Mouse (Mus musculus) frontal cortex, postnatal 36 days (tissue): ENCODE results near the gene Dcaf11.

Experiments
- DNase-seq, 2 experiments: peaks; one replicate each; pipeline ENCODE4 v3.0.0; 2022; ENCODE audit warnings: low spot score in 2 of 2

The Dcaf11 gene

DNA sequence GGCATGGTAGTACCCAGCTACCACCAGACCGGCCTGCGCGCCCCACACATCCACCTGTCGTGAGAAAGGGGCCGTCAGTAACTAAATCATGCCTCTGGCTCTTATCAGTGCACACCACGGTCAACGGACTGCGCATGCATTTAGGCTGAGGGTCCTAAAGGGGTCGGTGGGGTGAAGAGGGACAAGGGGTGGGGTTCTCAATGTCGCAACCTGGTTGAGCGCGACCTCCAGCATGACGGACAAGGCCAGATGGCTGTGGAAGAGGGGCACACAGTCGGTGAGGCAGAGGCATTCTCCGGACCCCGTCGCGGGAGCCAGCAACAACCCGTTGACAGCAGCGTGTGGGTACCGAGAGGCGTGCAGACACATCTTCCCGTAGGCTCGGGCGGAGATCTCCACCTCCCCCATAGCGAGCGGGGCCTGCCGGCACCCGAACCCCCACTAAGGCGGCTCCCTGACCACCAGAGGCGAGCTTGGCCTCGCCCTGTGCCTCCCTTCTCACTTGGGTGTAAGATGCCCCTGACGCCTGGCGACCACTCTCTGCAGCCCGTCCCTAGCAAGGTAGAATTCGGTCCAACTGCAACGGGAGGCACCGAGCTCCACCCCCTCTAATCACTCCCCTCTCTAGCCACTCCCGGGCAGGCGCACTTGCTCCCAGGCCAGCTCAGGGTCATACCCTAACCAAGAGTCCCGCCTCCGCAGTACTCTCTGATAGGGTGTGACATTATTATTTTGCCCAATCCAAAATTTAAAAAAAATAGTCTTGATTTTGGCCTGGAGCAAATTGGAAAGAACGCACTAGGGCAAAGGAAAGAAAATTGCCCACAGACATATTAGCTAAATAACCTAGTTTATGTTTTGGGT lies 25.1 kb downstream of the Dcaf11 start, which contains the start of gene Emc9:
TSS of gene Emc9 (minus strand) at position 601 of the 864 bp plus-strand sequence.
- peak; percentile 64 to 67 for DNase-seq

DNA sequence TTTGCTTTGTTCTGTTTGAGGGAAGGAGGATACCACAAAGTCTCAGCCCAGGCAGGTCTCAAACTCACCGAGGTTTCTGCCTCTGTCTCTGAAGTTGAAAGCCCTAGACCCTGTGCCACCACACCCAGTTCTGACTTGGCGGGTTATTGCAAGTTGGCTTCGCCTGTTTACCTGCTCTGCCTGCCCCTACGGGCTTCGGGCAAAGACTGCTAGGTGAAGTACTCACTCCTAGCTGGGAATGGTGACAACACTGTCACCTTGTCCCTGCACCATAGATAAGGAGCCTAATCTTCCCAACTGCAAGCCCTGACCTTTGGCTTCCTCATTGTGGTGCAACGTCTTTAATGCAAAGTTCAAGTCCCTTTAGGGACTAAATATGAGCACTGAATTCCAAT lies 25.8 kb downstream of the Dcaf11 start:
- DNase-seq: no peak

DNA sequence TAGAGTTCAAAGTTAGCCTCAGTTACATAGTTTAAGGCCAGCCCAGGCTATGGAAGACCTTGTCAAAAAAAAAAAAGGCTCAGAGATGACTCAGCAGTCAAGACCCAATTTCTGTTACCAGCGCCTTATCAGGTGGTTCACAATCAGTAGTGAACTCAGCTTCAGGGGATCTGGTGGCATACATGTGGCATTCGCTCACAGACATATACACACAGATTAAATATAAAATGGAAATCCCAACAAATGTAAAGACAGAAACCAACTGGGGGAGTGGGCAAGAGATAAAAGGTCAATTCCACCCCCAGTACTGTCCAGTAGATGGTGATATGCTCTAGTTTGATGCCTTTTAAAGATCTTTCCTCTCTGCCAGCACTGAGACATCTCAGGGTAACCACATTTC lies 26.3 kb downstream of the Dcaf11 start:
- no peak for DNase-seq

DNA sequence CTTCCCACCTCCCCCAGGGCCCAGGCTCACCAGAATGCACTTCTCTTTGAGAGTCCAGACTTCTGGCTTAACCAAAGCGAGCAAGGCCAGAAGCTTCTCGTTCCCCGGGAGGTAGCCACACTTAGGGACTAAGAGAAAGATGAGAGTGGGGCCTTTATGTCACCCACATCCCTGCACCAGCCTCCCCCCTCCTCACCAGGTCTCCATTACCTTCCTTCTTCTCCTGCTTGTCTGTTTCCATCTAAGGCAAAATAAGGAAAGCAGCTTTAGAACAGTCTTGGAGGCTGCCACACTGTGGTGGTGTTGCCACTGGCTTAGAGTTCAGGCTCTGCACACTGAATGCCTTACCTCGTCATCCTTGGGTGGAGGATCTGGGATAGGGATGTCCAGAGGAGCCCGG lies 29.5 kb downstream of the Dcaf11 start:
- DNase-seq: no peak

DNA sequence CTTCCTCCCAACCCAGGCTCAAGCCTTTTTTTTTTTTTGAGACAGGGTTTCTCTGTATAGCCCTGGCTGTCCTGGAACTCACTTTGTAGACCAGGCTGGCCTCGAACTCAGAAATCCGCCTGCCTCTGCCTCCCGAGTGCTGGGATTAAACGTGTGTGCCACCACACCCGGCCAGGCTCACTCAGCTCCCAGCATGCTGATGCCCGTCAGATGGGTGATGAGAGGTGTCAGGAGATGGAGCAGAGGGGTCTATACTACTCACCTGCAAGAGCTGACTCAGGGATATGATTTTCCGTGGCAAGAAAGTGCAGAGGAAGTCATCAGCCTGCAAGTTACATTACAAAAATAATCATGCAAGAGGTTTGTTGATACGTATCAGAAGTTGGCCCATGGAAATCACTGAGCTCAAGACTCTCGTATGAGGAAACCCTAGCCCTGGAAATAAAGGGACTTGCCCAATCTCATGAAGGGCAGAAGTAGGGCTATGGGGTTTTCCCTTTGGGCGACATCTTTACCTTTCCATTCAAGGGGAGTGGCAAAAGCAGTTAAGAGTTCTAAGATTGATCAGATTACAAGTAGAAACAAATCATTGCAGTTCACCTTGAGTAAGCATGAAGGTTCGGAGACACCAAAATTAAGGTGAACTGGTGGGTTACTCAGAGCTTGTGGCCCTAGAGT lies 30.1 kb downstream of the Dcaf11 start:
- no peak for DNase-seq

DNA sequence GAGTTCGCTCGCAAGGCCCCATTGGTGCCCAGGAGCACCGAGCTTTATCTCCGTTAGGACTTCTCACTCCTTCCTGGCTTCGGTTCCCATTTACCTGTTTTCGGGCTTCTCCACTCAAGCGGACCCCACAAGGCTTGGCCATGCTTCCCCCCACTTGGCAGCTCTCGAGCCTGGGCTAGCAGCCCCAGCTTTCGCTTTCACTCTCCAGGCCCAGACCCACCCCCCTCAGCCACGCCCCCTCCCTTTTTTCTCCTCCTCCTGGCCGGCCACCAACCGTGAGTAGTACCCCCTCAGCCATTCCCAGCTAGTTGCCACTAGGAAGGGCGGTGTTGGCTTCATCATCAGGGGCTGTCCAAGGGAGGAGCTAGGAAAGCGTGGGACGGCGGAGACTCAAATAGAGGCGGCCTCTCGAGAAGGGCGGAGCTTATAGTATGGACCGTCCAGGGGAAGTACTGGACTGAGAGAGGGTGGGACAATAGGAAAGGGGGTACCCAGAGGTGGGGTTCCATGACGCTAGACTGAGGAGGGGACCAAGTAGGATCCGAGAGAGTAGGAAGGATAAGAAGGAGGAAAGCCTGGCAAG lies 31.0 kb downstream of the Dcaf11 start, which contains the start of gene Psme2:
TSS of gene Psme2 (minus strand) at position 366 of the 583 bp plus-strand sequence.
- DNase-seq: peak; percentile 90 to 93

DNA sequence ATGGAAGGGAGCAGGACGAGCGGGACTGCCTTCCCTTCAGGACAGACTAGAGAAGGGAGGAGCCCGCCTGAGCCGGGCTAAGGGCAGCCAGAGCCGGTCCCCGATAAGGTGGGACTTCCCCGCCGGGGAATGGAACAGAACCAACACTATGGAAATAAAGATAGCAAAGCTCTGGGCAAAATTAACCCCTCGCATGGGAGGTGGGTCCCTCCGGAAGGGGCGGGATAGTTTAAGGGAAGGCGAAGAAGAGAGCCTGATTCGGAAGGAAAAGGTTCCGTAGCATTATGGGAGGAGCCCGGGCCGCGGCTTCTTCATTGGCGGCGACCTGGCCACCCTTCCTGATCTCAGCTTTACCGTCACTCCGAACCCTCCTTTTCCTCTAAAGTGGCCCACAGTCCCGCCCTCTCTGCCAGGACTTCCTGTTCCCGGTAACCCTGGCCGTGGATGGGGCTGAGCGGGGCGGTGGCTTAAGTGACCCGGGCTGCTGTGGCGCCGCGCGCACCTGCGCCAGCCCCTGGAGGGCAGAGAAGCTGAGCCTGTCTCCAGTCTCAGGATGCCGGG lies 31.6 kb downstream of the Dcaf11 start, which contains the start of gene Rnf31:
TSS of gene Rnf31 (plus strand) at position 378 of the 561 bp plus-strand sequence.
- peak; percentile 93 to 96 for DNase-seq

DNA sequence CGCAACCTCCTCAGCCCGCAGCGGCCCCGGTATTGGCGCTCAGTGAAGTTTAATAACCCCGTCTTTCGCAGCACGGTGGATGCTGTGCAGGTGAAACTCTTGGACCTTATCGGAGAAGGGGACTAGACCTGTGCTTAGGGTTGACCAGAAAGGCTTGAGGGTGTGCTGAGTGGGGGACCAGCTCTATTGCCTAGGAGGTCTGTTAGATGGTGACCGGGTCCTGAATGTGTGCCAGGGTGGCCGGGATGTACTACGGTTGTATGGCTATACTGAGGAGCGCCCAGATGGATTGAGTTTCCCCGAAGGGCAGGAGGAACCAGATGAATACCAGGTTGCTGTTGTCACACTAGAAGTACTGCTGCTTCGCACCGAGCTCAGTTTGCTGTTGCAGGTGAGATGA lies 32.4 kb downstream of the Dcaf11 start:
- DNase-seq: no peak

DNA sequence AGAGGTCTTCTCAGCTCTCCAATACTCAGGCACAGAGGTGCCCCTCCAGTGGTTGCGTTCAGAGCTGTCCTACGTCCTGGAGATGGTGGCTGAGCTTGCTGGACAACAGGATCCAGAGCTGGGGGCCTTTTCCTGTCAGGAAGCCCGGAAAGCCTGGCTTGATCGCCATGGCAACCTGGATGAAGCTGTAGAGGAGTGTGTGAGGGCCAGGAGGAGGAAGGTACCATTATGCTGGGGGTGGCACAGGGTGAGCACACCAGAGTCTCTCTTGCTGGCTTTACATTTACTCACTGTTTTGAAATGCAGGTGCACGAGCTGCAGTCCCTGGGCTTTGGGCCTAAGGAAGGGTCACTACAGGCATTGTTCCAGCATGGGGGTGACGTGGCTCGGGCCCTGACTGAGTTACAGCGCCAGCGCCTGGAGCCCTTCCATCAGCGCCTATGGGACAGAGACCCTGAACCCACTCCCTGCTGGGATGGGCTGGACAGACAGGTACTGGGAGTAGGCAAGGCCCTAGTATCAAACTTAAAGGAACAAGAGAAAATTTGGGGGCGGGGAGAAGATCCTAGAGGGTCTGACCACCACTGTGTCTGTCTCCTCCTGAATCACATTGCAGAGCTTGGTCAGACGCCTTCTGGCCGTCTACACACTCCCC lies 36.4 kb downstream of the Dcaf11 start:
- DNase-seq: no peak

DNA sequence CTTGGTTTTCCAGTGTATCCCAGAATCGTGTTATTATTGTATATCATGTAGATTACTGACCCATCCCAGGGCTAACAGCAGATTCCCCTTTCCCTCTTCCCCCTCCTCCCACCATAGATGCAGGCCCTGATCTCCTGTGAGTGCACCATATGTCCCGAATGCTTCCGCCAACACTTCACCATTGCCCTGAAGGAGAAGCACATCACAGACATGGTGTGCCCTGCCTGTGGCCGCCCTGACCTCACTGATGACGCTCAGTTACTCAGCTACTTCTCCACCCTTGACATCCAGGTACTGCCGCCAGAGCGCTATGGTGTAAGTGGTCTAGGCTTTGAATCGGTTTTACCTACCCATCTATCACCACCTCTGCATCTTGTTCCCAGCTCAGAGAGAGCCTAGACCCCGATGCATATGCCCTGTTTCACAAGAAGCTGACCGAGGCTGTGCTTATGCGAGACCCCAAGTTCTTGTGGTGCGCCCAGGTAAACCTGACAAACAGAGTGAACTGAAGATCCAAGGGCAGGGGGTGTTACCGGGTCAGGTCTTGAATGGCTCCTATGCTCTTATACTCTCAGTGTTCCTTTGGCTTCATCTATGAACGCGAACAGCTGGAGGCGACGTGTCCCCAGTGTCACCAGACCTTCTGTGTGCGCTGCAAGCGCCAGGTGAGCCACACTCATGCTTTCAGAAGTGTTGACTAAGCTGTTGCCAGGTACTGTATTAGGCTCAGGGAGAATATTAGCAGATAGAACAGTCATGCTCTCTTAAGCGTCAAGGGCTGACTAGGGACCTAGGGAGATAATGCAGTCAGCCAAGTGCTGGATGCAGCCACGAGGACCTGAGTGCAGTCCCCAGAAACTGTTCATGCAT lies 39.0 kb downstream of the Dcaf11 start:
- no peak for DNase-seq

DNA sequence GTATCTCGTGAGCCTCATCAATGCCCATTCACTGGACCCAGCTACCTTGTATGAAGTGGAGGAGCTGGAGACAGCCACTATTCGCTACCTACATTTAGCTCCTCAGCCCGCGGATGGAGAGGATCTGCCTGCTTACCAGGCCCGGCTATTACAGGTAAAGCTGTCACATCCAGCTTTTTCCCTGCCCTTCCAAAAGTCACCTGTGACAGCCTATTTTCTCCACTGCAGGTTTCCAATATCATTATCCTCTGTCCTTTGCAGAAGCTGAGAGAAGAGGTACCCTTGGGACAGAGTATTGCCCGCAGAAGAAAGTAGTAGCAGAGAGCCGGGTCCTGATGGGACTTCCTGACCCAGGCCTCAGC lies 43.4 kb downstream of the Dcaf11 start, which contains the start of gene Irf9:
TSS of gene Irf9 (plus strand) at position 301 of the 362 bp plus-strand sequence.
- DNase-seq: no peak

DNA sequence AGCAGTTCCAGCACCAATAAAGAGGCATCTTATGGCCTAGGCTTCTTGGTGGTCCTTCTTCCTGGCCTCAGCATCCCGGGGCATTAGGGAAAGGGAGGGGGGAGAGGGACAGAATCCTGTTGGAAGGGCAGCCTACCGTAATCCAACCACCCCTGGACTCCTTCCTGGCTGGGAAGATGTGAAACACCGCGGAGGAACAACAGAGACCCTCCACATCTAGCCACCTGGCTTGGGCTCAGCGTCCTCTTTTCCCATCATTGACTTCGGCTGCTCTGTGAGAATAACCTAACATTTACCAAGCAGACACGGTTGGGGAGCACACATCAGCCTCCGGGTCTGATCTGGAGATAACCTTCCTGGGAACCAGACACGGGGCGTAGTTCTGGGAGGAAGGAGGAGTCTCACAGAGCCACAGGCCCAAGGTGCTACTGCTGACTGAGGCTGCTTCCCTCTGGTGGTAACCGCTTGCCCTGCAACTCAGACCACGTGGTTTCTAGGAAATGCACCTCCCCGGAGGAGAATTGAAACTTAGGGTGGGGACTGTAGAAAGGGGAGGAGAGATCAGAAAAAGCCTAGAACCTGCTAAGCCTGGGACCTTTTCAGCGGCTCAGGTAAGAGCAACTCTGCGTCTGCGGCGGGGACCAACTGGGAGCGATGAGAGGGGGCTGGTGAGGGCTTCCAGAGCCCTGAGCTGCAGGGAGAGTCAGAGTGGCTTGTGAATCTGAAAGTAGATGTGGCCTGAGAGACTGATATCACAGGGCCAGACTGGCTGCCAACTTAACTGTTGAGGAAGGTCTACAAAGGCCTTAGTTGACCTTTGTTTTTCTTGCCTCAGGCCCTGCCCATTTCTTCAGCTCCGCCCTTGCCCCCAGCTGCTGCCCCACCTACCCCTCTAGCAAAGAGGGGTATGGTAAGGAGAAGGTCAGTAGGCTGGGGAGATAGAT lies 44.1 kb downstream of the Dcaf11 start:
- peak; percentile 76 to 87 for DNase-seq

DNA sequence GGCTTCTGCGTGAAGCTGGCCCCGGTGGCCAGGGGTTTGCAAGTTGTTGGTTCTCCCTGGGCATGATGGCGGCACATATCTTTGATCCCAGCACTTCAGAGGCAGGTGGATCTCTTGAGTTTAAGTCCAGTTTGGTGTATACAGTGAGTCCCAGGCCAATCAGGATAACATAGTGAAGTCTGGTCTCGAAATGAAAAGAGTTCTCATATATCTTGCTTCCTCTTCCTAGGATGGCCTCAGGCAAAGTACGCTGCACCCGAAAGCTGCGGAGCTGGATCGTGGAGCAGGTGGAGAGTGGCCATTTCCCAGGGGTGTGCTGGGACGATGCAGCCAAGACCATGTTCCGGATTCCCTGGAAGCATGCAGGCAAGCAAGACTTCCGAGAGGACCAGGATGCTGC lies 45.0 kb downstream of the Dcaf11 start:
- no peak for DNase-seq

DNA sequence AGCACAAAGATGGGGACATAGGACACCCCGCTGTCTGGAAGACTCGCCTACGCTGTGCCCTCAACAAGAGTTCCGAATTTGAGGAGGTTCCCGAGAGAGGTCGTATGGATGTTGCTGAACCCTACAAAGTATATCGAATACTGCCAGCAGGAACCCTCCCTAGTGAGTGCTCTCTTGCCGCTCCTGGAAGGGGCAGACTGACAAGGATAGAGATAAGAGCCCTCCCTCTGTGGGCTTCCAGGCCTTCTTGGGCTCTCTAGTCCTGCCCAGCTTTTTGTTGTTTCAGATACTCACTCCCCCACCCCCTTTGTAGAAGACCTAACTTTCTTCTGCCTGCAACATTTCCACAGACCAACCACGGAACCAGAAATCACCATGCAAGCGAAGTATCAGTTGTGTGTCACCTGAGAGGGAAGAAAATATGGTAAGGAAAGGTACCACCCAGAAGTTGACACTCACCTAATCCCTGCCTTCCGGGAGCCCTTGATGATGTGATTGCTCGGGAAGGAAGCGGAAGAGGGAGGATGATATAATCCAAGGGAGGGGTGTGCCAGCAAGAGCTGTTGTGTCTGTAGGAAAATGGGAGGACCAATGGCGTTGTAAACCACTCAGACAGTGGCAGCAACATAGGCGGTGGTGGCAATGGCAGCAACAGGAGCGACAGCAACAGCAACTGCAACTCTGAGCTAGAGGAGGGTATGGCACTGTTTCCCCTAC lies 46.1 kb downstream of the Dcaf11 start:
- DNase-seq: no peak

DNA sequence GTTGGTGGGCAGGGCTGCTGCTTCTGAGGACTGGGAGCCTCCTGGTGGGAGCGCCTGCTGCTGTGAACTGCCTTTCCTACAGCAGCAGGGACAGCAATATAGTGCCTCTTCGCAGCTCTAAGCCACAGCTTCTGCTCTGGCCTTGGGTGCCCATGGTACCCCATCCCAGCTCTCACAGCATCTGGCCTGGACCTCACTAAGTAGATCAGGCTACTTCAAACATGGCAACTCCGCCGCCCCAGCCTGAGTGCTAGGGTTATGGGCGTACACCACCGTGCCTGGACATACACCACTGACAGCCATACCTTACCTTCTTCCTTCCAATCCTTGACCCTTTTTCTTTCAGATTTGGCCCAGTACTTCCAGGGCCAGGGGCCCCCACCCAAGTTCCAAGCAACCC lies 48.5 kb downstream of the Dcaf11 start:
- DNase-seq: no peak

DNA sequence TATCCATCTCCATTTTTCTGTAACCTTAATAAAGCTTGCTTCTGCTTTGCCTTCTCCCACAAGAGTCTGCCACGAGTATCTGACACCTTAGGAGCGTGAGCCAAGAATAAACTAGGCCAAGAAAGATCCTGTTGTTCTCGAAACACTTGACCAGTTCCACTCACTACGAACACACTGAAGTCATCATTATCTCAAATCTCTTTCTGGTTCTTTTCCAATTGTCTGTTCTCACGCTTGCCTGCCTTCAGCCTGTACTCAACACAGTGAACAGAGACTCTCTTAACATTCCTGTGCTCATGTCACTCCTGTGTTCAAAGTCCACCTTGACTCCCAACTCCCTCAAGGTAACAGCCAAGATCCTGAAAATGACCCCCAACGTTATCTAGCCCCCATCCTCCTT lies 53.5 kb downstream of the Dcaf11 start:
- no peak for DNase-seq

DNA sequence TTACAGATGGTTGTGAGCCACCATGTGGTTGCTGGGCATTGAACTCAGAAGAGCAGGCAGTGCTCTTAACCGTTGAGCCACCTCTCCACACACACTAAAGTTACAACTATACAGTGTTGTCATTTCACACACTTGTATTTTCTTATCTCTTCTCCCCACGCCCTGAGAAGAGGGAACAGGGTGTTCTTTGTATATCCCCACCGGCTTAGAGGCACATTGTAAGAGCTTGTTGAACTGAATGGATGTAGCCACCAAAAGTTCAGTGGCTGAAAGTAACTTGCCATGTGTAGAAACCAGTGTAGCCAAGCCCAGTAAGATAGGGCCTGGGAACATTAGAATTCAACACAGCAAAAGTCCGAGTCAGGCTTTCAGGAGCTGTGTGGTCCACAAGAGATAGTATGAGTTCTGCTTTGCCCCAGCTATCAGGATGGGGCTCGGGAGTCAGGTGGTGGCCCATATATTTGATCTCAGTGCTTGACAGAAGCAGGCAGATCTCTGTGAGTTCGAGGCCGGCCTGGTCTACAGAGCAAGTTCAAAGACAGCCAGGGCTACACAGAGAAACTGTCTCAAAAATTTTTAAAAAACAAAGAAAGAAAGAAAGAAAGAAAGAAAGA lies 54.9 kb downstream of the Dcaf11 start:
- no peak for DNase-seq

DNA sequence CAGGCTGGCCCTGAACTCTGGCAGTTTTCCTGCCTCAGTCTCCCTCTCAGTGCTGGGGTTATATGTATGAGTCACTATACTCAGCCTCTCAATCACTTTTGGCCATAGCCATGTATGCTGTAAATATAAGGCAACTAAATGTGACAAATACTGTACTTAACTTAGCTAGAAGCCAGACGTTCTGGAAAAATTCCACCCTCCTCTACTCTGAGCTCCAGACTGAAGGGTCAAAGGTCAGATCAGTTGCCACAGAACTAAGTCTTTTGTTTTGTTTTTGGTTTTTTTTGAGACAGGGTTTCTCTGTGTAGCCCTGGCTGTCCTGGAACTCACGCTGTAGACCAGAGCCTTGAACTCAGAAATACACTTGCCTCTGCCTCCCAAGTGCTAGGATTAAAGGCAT lies 56.1 kb downstream of the Dcaf11 start:
- no peak for DNase-seq
